Mouse (Mus musculus) natural killer cell, adult 2 months (primary cell): ENCODE results near the gene Ift140.
A peak's percentile ranks its signal among the peaks of the same experiment; 100 is the strongest.

ENCODE experiments used
- DNase-seq, 2 experiments: peaks; one replicate each; pipeline ENCODE4 v3.0.0; 2022; ENCODE audit warnings: low spot score in 2 of 2

Gene Ift140

DNA sequence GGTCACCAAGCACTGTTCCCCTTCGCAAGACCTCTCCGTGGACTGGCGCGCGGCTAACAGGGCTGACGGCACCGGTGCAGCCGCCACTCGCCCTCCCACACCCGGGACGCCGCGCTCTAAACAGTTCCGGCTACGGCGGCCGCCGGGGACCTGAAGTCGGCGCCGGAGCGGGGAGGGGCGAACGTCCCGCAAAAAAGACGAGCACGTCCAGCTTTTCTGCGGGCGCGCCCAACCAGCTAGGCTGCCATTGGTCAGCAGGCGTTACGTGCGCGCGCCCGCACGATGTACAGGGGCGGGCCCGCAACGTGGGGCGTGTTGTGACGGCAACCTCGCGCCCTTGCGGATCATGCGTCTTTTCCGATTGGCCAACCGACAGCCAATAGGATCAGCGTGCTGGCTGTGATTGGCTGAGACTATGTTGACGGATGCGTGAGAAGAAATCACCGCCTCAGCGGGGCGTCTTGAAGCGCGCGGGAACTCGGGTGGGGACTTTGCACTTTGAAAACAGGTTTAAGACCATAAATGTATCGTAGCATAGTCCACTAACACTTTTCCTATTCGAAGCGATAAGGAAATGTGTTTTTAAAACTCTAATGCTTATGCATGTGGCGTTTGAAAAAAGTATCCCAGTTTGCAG, at the start of gene Ift140, which contains the start of gene Cramp1l:
Gene Ift140 (plus strand): TSS at position 431 of the 637 bp plus-strand sequence.
Gene Cramp1l (minus strand): TSS at position 134 of the 637 bp plus-strand sequence.
- DNase-seq = peak; percentile 97 to 98

DNA sequence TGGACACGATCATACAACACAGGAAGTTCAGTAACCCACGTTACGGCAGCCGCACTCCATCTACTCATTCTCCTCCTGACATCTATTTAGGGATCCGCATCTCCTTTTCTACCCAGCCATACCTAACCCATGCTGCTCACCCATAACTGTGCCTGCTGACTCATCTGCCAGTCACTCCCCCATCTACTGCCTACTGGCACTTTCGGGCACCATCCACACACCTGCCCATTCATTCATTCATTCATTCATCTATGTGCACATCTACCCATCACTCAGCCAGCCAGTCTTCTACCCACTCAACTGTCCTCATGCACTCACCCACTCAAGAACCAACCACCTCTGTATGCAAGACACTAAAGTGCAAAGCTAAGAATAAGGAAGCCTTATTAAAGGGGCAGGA, 28.7 kb upstream of the Ift140 start:
- DNase-seq = no peak

DNA sequence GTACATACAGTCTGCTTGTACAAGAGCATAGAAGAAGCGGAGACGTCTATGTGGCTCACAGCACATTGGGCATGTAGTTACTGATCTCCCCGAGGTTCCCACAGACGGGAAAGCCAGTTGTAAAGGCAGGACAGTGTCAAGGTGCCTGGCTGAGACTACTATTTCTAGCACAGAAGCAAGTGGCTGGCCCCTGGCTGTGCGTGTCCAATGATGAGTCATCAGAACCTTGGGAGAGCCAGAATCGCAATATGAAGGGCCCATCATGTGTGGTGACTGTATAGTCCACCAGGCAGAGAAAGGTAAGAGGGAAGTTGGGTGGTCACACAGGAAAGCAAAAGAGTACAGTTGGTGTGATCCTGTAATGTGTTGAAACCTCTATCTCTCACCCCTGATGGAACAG, 21.2 kb upstream of the Ift140 start:
- DNase-seq = no peak

DNA sequence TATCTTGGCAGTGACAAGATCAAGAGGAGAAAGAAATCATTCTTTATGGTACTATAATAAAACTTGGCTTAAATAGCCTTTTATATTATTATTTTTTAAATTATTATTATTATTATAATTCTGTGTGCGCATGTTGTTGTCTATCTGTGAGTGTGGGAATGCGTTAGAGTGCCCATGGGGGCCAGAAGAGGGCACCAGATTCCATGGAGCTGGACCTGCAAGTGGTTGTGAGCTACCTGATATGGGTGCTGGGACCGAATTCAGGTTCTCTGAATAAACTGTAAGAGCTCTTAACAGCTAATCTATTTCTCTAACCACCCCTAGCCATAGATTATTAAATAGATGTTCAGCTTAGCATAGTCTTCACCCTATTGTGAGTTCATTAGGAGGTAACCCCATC, 10.8 kb upstream of the Ift140 start:
- no peak for DNase-seq

DNA sequence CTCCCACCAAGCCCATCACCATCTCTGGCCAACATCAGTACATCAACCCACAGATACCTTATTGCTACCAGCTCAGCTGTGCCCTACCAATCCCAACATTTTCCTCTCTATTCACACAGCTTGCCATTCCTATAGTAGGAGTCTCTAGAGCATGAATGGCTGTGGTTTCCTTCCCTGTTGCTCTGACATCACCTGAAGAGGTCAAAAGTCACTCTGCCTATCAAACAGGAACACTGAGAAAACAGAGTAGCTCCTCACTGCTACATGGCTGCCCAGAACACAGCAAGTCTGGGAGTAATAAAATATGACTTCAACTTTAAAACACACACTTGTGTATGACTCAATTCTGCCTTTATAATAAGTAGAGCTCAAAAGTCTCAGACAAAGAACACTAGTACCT, 8.4 kb upstream of the Ift140 start:
- DNase-seq = no peak

DNA sequence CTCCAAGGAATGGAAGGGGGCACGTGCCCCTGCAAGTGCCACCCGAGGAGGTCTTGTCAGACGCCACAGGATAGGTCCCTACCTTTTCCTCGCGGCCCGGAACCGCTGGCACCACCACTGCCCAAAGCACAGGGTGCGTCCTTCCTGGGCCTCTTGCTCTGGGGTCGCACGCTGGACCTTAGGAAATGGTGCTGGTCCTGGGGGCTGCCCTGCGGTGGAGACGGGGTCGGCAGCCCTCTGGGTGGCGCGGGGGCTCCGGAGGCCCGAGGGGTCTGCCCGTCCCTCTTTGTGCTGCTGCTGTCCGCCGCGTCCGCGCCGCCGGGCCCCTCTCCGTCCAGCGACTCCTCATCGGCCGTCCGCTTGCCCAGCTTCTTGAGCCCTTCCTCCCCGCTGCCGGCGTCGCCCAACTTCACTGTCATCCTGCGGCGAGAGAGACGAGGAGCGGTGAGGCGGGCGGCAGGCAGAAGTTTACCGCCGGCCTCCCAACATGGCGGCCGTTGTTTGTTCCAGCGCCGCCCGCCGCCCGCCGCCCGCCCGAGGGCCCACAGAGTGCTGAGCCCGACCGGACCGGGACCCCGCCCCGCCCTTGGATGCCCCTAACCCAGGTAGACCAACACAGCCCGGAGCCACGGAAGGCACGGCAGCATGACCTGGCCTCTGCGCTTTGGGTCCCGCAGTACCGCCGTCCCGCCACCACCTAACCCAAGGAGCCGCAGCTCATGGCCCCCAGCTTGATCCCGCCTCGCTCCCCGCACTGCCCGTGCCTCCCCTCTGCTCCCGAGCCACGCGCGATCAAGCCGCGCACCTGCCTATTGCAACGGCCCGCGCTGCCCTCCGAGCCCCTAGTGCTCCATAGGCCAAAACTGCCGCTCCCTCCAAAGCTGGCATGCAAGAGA, 2.0 kb upstream of the Ift140 start:
- DNase-seq = peak; percentile 18 to 29

DNA sequence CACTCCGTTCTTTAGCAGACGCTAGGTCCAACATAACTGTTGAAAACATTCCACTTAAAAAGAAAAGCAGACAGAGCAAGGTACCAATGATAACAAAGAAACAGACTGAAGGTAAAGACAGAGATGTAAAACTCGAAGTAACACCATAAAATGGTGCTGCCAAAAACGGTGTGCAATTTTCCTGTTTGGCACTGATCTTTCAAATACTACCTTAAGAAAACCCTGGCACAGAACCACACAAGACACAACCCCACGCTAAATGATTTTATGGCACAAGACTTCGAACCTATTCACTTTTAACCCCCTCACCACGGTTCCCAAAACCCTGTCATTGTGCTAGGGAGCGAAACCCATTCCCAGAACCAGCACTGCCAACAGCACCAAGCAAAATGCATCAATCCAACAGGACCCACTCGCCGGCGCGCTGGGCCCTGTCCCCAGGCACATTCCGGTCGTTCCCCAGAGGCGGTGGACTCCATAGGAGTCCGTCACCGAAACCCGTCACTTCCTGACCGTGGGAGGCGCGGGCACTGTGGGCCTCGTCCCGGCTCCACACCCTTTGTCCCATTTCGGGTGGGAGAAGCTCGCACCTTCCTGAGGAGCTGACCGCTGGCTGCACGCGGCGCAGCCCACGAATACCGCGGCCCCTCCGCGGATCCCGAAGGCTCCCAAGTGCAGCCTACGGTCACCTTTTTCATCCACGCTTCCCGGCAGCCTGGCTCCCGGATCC, 879 bp upstream of the Ift140 start:
- DNase-seq = peak; percentile 9 to 17

DNA sequence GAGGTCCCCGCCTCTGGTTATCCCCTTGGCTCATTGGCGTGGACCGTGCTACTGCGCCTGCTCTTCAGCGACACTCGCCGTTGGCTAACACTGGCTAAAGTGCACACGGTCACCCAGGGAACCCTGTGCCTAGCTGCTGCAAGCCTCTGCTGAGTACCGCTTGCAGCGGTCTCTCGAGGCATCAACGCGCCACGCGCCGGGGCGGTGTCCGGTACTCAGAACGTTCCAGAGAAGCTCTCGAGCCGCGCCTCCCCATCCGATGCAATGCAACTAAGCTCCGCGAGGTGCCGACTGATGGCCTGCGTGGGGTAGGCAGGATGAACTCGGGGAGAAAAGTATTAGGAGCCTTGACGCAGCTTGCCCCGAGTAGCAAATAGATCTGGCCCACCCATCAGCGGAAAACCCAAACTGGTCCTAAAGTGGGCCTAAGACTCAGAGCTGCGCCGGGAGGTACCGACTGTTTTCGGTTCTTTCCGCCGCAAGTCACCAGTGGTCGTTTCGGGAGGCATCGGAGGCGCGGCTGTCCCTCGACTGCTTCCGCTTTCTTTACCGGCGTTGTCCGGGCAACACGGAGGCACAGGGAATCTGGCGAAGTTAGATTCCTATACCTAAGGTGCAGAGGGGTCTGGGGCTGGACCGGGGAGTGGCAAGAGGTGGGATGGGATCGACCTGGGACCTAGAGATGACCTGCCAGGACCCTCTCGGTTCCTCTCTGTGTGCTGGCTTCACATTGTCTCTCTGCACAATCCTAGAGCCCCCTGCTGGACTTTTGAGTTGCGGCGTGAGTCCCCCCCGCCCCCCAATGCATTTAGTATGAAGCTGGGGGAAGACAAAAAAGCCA, 627 bp downstream of the Ift140 start:
- DNase-seq = peak; percentile 52 to 79

DNA sequence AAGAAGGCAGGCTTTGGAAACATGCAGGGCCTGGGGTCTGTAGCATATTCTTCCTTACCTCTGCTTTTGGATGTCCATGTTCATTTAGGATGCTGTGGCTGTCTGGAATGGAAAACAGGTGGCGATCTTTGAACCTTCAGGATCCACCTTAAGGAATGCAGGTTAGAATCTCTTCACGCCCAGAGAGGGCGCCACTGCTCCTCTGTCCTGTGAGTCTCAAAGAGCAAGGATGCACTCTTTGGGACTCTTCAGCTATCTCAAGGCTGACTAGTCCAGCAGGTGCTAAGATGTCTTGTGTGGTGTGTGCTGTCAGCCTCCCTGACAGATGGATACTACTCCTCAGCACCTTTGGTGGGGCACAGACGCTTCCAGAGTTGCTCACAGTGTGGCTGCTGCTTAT, 20.3 kb downstream of the Ift140 start:
- no peak for DNase-seq

DNA sequence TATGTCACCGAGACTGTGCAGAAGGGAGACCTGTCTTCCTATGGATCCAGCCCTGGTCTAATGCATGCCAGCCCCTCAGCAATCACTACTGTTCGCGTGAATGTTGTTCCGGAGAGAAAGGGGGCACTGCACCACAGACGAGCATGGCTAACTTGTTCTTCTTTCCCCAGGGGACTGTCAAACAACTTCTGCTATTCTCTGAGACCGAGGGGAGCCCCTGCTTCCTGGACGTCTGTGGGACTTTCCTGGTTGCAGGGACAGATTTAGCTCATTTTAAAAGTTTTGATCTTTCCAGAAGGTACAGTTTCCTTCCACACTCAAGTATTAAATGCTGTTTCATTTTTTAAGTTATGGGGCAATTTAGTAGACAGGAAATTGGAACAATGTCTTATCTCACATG, 29.0 kb downstream of the Ift140 start:
- peak in 1 of 2 experiments; percentile 55 for DNase-seq

DNA sequence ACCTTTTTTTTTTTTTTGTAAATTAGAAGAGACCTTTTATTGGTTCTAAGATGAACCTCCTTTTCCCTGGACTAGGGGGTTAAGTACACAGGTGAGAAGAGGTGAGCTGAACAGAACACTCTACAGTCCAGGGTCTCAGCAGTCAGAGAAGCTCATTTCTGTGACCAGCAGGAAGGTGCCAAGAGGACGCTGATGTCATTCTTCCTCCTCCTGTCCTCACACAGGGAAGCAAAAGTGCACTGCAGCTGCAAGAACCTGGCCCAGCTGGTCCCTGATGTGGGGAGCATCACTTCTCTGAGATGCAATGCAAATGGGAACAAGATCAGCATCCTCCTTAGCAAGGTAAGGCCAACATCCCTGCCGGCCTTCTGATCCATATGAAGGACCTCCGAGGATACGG, 29.4 kb downstream of the Ift140 start:
- DNase-seq = peak in 1 of 2 experiments; percentile 21

DNA sequence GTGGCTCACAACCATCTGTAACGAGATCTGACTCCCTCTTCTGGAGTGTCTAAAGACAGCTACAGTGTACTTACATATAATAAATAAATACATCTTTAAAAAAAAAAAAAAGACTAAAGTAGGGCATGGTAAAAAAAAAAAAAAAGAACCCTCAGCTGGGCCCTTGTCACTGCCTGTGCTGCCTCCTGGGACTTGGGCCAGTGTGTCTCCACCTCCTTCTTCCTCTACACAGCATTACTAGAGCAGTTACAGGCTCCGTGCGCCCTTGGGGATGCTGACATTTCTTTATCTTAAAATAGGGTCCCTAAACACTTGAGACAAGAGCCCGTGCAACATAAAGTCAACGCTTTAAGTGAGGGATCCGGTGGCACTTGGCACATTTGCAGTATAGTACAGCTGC, 31.3 kb downstream of the Ift140 start:
- DNase-seq = peak in 1 of 2 experiments; percentile 12

DNA sequence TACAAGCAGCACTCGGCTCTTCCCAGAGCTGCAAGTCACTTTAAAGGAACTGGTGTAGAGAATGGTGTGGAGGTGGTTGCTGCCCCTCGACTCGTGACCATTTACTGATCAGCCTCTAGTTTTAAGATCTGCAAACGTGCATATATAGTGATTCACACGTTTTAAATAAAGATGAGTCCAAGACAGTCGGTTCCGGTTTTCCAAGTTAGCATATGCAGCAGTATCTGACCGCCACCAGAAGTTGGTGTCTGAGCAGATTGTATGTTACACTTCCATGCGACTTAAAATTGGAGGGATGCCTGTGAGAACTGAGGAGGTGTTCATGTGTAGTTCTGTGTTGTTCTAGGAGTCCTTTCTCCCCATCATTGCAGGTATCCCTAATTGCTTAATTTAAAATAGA, 37.4 kb downstream of the Ift140 start:
- no peak for DNase-seq

DNA sequence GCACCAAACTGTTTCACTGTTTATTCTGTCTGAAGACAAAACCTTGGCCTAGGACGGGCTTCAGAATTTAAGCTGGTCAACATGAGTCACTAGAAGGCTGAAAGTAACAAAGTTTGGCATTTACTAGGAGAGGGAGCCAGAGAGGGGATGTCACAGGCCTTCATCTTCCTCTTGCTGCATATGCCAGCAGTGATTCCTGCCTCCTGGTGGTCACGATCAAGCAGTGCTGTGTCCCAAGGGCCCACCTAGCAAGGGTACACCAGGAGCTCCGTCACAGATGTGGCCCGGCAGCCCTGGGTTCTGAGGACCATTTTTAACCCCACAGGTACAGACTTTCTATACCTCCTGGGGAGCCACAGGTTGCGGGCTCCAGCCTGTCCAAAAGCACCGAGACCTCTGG, 41.2 kb downstream of the Ift140 start:
- DNase-seq = no peak

DNA sequence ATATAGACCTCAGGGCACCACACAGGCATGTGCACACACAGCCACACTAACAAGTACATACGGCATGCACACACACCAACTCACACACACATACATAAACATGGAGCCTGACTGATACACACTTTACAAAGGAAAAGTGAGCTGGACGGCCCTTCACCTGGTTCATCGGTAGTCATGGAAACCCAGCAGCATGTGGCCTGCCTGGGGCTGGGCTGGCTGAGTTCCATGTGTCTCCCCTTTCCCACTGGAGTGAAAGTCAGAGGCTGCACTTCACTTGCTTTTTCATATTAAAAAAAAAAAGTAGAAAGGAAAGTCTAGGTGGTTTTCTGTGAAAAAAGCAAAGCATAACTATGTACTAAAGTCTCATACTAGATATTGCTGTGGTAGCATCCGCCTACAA, 47.4 kb downstream of the Ift140 start:
- no peak for DNase-seq

DNA sequence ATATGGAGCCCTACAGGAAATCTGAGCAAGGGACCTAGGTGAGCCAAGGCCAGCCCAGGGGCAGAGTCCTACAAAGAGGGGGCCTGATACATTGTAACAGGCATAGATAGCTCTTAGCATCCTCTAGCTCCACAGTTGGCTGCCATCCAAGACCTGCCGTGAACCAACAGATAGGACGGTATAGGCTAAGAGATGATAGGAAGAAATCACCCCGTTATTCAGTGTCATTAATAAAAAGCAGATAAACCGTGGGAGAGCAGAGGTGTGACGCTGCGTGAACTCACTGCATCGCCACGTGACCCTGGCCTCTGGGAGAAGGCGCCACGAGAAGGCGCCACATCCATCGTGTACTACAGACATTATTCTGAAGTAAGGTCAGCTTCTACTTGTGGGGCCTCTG, 48.0 kb downstream of the Ift140 start:
- DNase-seq = no peak

DNA sequence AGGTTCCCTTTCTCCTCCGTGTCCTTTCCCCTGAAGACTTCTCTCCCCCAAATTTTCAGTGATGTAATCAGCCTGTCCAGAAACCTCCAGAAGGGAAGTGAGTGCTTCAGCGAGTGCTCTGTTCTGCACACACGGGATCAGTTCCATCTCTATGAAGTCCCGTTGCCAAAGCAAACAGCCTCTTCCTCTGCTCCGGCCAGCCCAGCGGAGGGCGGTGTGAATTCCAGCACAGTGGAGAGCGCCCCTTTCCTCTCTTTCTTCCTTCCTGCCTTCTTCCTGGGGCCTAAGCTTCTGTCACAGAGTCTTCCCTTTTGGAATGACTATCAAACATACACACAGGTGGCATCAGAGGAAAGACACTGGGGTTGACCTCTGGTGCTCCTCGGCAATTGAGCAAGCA, 48.5 kb downstream of the Ift140 start:
- no peak for DNase-seq

DNA sequence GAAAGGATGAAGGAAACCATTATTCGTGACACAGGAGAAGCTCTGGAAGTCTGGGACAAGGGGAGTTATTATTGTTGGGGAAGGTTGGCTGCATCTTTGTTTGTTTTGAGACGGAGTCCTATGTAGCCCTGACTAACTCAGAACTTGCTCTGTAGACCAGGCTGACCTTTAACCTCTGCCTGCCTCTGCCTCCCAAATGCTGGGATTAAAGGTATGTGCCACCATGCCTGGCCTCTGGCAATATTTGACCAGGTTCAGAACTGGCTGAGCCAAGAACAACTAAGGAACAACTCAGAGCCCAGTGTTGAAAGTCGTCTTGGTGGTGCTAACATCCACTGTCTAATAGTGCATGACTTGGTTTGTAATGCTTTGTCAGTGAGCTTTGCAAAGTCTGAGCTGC, 49.3 kb downstream of the Ift140 start:
- no peak for DNase-seq

DNA sequence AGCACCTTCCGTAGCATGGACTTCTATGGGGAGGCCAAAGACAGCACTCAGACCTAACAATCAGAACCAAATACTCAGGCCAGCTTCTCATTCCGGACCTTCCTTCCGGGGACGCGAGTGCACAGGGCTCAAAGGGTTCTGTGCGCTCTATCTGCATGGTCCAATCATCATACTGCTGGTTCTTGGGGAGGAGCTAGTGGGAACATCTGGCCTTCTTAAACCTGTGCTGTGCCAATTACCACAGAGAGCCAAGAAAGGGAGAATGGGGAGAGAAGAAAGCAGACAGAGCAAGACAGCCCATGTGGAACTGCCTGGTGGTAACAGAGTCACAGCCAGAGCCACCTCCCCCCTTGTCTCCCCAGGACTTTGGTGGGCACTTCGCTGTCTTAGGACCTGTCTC, 50.7 kb downstream of the Ift140 start:
- DNase-seq = no peak

DNA sequence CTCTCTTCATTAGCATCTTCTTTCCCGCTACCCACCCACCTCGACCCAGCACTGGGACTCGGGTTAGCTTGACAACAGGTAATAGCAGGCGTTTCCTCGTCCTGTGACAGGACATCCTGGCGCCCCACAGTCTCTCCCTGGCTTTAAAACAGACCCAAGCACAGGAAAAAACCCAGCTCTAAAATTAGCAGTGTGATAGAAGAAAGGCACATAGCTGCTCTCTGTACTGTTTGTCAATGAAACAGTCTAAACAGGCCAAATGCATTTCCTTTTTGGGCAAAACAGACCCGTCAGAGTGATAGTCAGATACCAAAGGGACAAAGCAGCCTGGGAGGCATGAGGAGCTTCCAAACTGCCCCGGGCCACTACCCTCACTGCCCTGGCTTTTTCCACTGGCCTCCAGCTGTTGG, 51.6 kb downstream of the Ift140 start:
- DNase-seq = no peak

DNA sequence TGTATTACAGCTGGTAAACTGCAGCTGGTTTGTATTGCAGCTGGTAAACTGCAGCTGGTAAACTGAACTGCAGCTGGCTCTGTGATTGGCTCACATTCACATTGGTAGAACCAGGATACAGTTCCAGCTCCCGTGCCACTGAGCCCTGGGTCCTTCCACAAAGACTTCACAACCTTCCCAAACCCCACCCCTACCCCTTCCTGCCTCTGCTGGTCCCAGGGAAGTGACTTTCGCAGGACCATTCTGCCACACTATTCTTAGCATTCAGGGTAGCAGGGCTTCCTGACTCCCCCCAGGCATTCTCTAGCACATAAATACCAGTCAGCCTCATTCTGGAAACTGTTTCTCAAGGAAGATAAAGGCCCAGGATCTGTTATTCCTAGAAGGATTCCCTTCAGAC, 52.8 kb downstream of the Ift140 start:
- no peak for DNase-seq

DNA sequence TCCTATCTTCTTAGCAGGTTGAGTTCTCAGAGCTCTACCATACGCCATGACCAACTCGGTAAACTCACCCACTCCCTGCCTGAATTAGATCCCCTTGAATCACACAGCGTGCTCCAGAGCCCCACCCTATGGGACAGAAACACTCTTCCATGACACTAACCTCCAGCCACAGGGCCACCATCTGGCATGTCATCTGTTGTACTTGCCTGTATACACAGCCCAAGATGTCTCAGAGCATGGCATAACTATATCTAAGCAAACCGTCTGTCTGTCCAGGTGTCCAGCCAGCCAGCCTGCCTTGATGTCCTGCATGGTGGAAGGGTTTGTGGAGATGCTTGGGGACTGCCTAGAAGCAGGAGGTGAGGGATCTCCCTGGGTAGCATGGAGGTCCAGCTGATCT, 61.0 kb downstream of the Ift140 start:
- no peak for DNase-seq
